Comparison of ENCODE assay signal across 23 mouse cellular contexts in the genomic region with DNA sequence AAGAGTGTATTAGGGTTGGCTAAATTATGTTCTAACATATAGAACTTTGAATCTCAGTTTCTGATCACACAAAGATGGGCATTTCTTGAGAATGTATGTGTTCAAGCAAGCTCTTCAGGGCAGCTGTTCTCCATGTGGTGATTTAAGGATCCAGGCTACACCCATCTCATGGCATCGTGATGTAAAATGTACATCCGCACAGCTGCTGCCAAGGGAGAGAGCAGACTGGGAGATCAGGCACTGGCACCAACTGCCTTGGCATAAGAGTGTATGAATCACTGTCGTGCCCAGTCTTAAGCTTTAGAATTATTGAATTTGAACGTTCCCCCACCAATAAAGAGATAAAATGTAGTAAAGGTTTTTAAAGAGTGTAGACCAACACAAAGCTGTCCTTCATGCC. TPM values are rescaled to one million over a fixed set of nuclear protein-coding genes. Genes with fewer than 3 reads are reported as not detected.
A peak's percentile ranks its signal among the peaks of the same experiment; 100 is the strongest.
DNase-seq lines count a peak whose midpoint lies in the region; ATAC-seq and TF ChIP-seq lines count a peak whose summit lies in the region.
"Had no signal": no experiment of that assay in that cellular context is flagged by ENCODE, and none has a peak within 500 bp of the region (broad histone marks: within the 10 kb centered on the region; RNA-seq: fewer than 3 reads in every experiment).

No protein-coding gene starts in this region.

- no peaks in the 10 kb centered on the region for H3K4me1 ChIP-seq in lung, postnatal 0 days (ENCODE audit: insufficient read depth, low read depth, low read length)
- H3K4me1 ChIP-seq: hindbrain, embryonic 10.5 days; limb, embryonic 12.5 days; liver, embryonic 13.5 days; lung, embryonic 15.5 days; midbrain, embryonic 10.5 days had no signal

- H3K79me3 ChIP-seq in C2C12 (ENCODE audit: low read depth): no peaks in the 10 kb centered on the region

- no peak for ATAC-seq in lung, postnatal 0 days
- ATAC-seq: hindbrain, postnatal 0 days had no signal

- H3K4me2 ChIP-seq in lung, postnatal 0 days (replicated peaks; ENCODE audit: low read depth, low read length): no peak overlapping the region
- H3K4me2 ChIP-seq: limb, embryonic 12.5 days; liver, embryonic 13.5 days; lung, embryonic 15.5 days; neural tube, embryonic 13.5 days had no signal

- H3ac ChIP-seq in C2C12 (ENCODE audit: control insufficient read depth, insufficient read length, low read depth): no peak overlapping the region

- no peaks in the 10 kb centered on the region for H3K27me3 ChIP-seq in C2C12 (ENCODE audit: control insufficient read depth, insufficient read depth, insufficient read length)
- H3K27me3 ChIP-seq in lung, postnatal 0 days (replicated peaks; ENCODE audit: insufficient read depth, low read length): no peaks in the 10 kb centered on the region
- H3K27me3 ChIP-seq: lung, embryonic 15.5 days; neural tube, embryonic 13.5 days had no signal

- no peak overlapping the region for H3K9ac ChIP-seq in lung, postnatal 0 days (replicated peaks; ENCODE audit: low read depth)
- H3K9ac ChIP-seq: limb, embryonic 12.5 days; liver, embryonic 13.5 days; lung, embryonic 15.5 days; neural tube, embryonic 13.5 days had no signal

- peak; percentile 12 to 13 for DNase-seq in layer of hippocampus, adult 8-10 months (ENCODE audit: low spot score in 2 of 2)
- no peak for DNase-seq in layer of hippocampus, postnatal 36 days
- peak; percentile 45 to 69 for DNase-seq in frontal cortex, adult 2 months (ENCODE audit: extremely low spot score in 1 of 2, low spot score in 1 of 2)
- peak; percentile 41 to 57 for DNase-seq in right cerebral cortex, adult 2 months (ENCODE audit: low spot score in 2 of 2)
- DNase-seq in embryo, embryonic 9.5 days (ENCODE audit: extremely low spot score): no peak
- no peak for DNase-seq in testis, postnatal 10 days (ENCODE audit: low spot score)
- DNase-seq in lung, postnatal 0 days (ENCODE audit: low spot score): no peak
- DNase-seq: adrenal gland, adult 8-10 months; B cell, adult 2 months; cerebellum, postnatal 10 days; gastrocnemius, postnatal 36 days; kidney, adult 11 months; liver, embryonic 13.5 days had no signal

- no peak for TF ChIP-seq EP300 in lung, postnatal 0 days (IDR thresholded peaks at IDR 0.05)

- H3K9me3 ChIP-seq in lung, postnatal 0 days (ENCODE audit: low read length): no peaks in the 10 kb centered on the region
- H3K9me3 ChIP-seq: hindbrain, embryonic 10.5 days; limb, embryonic 12.5 days; liver, embryonic 13.5 days; lung, embryonic 15.5 days; midbrain, embryonic 10.5 days; neural tube, embryonic 13.5 days had no signal

- H3K36me3 ChIP-seq in C2C12 (ENCODE audit: control insufficient read depth, insufficient read depth): no peaks in the 10 kb centered on the region
- no peaks in the 10 kb centered on the region for H3K36me3 ChIP-seq in lung, postnatal 0 days (ENCODE audit: insufficient read depth, low read length)
- H3K36me3 ChIP-seq: hindbrain, embryonic 10.5 days; limb, embryonic 12.5 days; liver, embryonic 13.5 days; lung, embryonic 15.5 days; midbrain, embryonic 10.5 days; neural tube, embryonic 13.5 days had no signal

- WGBS in lung, postnatal 0 days: 85% methylated on average over 4 of the region's 4 CpGs

- H3K79me2 ChIP-seq in C2C12 (ENCODE audit: control insufficient read depth, insufficient read depth): no peaks in the 10 kb centered on the region

- no peak for TF ChIP-seq CTCF in C2C12 (IDR thresholded peaks at IDR 0.05; ENCODE audit: control insufficient read depth, insufficient read depth, insufficient read length)
- TF ChIP-seq CTCF in lung, postnatal 0 days (IDR thresholded peaks at IDR 0.05): no peak

- H3K27ac ChIP-seq in lung, postnatal 0 days (ENCODE audit: low read length): no peak overlapping the region
- H3K27ac ChIP-seq: hindbrain, embryonic 10.5 days; hindbrain, postnatal 0 days; layer of hippocampus, adult 2 months; limb, embryonic 12.5 days; liver, embryonic 13.5 days; lung, embryonic 15.5 days; macrophage; midbrain, embryonic 10.5 days; neural tube, embryonic 13.5 days; stomach, postnatal 0 days had no signal

- H3K4me3 ChIP-seq in C2C12 (ENCODE audit: insufficient read depth, poor library complexity, severe bottlenecking): no peak overlapping the region
- H3K4me3 ChIP-seq in lung, postnatal 0 days (ENCODE audit: low read depth, low read length): no peak overlapping the region
- H3K4me3 ChIP-seq: hindbrain, embryonic 10.5 days; layer of hippocampus, adult 2 months; limb, embryonic 12.5 days; liver, embryonic 13.5 days; lung, embryonic 15.5 days; midbrain, embryonic 10.5 days; neural tube, embryonic 13.5 days had no signal

TF ChIP-seq in C2C12, 6 proteins besides CTCF, POLR2A, EP300 and RAD21:
- no peak for TF ChIP-seq FOSL1 (IDR thresholded peaks at IDR 0.05; ENCODE audit: insufficient read depth, low read length, poor library complexity, severe bottlenecking)
- peak; percentile 4 for TF ChIP-seq MYOD1 (IDR thresholded peaks at IDR 0.05; ENCODE audit: control insufficient read depth, insufficient read length, low read depth)

RNA-seq across cellular contexts. Expression of a gene that starts 30.6 kb away (rescaled TPM):
- 10 to 100 TPM in 1 of 4 experiments, 1 to 10 TPM in 3; 7.5 to 11.5 (median 7.7) TPM for total RNA-seq in layer of hippocampus, adult 8-10 months (2022)
- total RNA-seq in layer of hippocampus, postnatal 36 days (2021): 1 to 10 TPM; 6.0 to 6.1 TPM
- 0.87 TPM for polyA plus RNA-seq in C2C12 (2012; fragmentation: generic; extraction: Trizol)
- 6.9 and 8.2 TPM in 2 replicates for polyA plus RNA-seq in frontal cortex, adult 2 months (2012; rRNA removed)
- polyA plus RNA-seq in lung, postnatal 0 days (2015; fragmentation: Nextera tagmentation; extraction: Ambion mirVana): 5.8 and 6.2 TPM in 2 replicates

RNA-seq across cellular contexts. Expression of a gene that starts 43.5 kb away (rescaled TPM):
- total RNA-seq in layer of hippocampus, adult 8-10 months (2022): 100 to 1,000 TPM in 2 of 4 experiments, 10 to 100 TPM in 2; 94.6 to 102 (median 98.2) TPM
- 100 to 1,000 TPM in 1 of 2 experiments, 10 to 100 TPM in 1; 94.3 to 102 TPM for total RNA-seq in layer of hippocampus, postnatal 36 days (2021)
- 59.0 TPM for polyA plus RNA-seq in C2C12 (2012; fragmentation: generic; extraction: Trizol)
- polyA plus RNA-seq in frontal cortex, adult 2 months (2012; rRNA removed): 118 and 126 TPM in 2 replicates
- 120 and 121 TPM in 2 replicates for polyA plus RNA-seq in lung, postnatal 0 days (2015; fragmentation: Nextera tagmentation; extraction: Ambion mirVana)

Comparison
In these comparisons a context has a peak if more than half of its experiments do, and no peak if none do; other contexts are left out.
1. DNase-seq: peak in layer of hippocampus, adult 8-10 months (2 of 2), frontal cortex, adult 2 months (2 of 2) and right cerebral cortex, adult 2 months (2 of 2); none in layer of hippocampus, postnatal 36 days (0 of 2), embryo, embryonic 9.5 days (single experiment), testis, postnatal 10 days (single experiment) and lung, postnatal 0 days (single experiment).